Mouse (Mus musculus) E14TG2a.4 (cell line): ENCODE results near the gene Arnt2.

Source experiments
- H3K27me3 ChIP-seq: 2 replicates; pipeline ENCODE4 v1.6.1; 2014; ENCODE audit warnings: low read length, control low read depth; ENCODE audit not compliant: insufficient read depth
- H3K36me3 ChIP-seq: 2 replicates; pipeline ENCODE4 v1.6.1; 2014; ENCODE audit warnings: low read length, control low read depth; ENCODE audit not compliant: insufficient read depth
- H3K4me1 ChIP-seq: replicated peaks from 2 replicates; pipeline ENCODE4 v1.6.1; 2014; ENCODE audit warnings: low read depth, low read length, control low read depth
- H3K4me3 ChIP-seq: replicated peaks from 2 replicates; pipeline ENCODE4 v1.5.1; 2014; ENCODE audit warnings: mild to moderate bottlenecking, low read length
- H3K9me3 ChIP-seq: 2 replicates; pipeline ENCODE4 v1.6.1; 2014; ENCODE audit warnings: low read length, control low read depth
- CTCF ChIP-seq: conservative IDR thresholded peaks from 2 replicates; pipeline ENCODE4 v1.5.1; 2014; ENCODE audit warnings: low read length
- NANOG ChIP-seq: IDR thresholded peaks from 2 replicates; pipeline ENCODE4 v1.6.1; 2014; ENCODE audit warnings: borderline replicate concordance, low read length, mixed read lengths
- POU5F1 ChIP-seq: IDR thresholded peaks from 2 replicates; pipeline ENCODE4 v1.6.1; 2014; ENCODE audit warnings: low read length, borderline replicate concordance

Gene Arnt2

DNA sequence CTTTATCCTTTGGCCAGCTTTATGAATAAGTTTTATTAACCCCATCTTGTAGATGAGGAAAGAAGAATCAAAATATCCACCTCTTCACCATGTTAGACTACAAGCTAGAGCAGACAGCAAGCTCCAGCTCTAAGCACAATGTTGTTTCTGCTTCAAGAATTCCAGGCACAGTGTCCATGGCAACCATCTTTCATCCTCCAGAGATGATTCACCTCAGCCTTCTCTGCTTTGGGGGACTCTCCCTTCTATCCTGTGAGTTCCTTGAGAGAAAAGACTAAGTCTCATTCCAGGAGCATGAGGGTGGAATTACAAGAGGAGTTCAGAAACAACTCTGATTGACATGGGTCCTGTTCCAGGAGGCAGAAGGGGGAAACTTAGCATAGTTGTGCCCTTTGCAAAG lies 22.2 kb upstream of the Arnt2 start:
- Histone ChIP-seq H3K36me3 (no peaks in the 10 kb centered on the region), H3K4me3 (no peak overlapping the region), H3K9me3 (no peaks in the 10 kb centered on the region), H3K4me1 (no peaks in the 10 kb centered on the region), H3K27me3 (0 out of 2 replicates have a peak, but pooled peaks cover 3% of the 10 kb centered on the region)
- TF ChIP-seq CTCF = no peak
- no peak for TF ChIP-seq NANOG
- TF ChIP-seq POU5F1 = no peak

DNA sequence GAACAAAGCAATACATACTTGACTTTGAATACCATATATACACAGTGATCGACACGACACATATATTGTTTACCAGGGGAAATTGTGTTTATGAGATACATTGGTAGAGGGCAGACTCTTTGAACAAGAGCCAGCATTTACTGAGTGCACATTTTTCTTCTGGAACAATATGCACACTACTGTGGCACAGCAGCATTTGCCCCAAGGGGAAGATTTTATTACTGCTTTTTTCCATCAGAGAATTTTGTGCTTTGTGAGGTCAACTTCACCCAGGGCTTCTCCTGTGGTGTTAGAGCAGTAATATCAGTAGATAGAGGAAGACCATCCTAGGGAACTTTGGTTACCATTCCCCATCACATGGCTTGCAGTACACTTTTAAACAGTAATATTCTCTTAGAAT lies 17.2 kb upstream of the Arnt2 start:
- no peak for TF ChIP-seq POU5F1
- no peak for TF ChIP-seq NANOG
- Histone ChIP-seq H3K4me1 (no peaks in the 10 kb centered on the region), H3K9me3 (no peaks in the 10 kb centered on the region), H3K36me3 (no peaks in the 10 kb centered on the region), H3K27me3 (0 out of 2 replicates have a peak, but pooled peaks cover 3% of the 10 kb centered on the region), H3K4me3 (no peak overlapping the region)

DNA sequence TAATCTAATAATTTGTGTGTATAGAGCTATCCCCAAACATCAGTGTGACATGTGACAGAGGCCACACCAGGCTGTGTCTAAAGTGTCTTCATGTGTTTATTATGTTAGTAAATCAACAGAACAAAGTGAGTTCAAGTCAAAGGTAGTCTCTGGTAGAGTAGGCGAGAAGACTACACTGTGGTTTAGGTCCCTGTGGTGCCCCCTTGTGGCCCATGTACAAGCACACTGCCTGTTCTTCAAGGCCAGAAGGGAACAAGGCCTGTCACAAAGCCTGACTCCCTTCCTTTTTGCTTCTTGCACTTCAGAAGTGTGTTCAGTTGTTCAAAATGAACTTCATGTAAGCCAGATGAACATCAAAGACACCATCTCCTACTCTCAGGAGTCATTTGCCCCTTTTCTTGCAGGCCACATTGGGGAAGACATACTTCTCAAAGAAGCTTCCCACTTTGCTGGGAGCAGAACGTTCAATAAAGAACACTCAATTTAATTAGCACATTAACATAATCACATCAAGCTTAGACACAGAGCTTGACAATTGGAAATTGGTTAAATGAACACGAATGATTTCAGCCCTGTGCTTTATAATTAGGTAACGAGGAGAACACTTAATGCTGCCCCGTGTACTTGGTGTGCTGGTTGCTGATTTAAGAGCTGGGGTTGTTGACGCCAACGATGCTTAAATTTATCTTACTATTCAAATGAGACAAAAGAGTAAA lies 14.9 kb upstream of the Arnt2 start:
- H3K4me1 ChIP-seq = no peaks in the 10 kb centered on the region
- H3K27me3 ChIP-seq = no peaks in the 10 kb centered on the region
- H3K9me3 ChIP-seq = no peaks in the 10 kb centered on the region
- TF ChIP-seq NANOG (no peak), CTCF (peak; percentile 48)
- H3K4me3 ChIP-seq = no peak overlapping the region
- no peaks in the 10 kb centered on the region for H3K36me3 ChIP-seq

DNA sequence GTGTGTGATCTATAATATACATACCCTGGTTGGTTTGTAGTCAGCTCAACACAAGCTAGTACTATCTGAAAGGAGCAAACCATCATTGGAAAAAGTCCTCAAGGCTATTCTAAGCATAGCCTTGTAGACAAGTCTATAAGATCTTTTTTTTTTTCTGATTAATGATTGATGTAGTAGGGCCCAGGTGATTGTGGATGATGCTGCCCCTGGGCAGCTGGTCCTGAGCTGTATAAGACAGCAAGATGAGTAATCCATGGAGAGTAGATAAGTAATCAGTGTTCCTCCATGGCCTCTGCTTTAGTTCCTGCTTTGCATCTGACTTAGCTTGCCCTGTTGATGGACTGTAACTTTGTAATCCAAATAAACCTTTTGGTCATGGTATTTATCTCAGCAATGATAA lies 11.8 kb upstream of the Arnt2 start:
- Histone ChIP-seq H3K27me3 (no peaks in the 10 kb centered on the region; the same call in 1 of the 2 replicates), H3K4me1 (no peaks in the 10 kb centered on the region), H3K9me3 (no peaks in the 10 kb centered on the region), H3K36me3 (no peaks in the 10 kb centered on the region), H3K4me3 (no peak overlapping the region)
- no peak for TF ChIP-seq POU5F1

DNA sequence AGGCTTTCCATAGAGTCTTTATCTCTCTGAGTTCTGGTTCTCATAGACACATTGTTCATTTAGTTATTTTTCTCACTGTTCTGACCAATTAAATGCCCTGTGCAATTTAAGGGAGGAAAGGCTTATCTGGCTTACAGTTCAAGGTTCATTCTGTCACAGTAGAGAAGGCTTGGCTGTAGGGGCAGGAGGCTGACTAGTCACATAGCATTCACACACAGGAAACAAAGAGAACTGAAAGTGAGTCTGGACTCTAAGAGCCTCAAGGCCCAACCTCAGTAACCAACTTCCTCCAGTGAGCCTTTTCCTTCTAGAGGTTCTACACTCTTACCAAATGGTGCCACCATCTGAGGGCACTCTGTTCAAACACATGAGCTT lies 11.3 kb upstream of the Arnt2 start:
- Histone ChIP-seq H3K4me1 (no peaks in the 10 kb centered on the region), H3K4me3 (no peak overlapping the region), H3K36me3 (no peaks in the 10 kb centered on the region), H3K27me3 (no peaks in the 10 kb centered on the region; the same call in 1 of the 2 replicates), H3K9me3 (no peaks in the 10 kb centered on the region)
- no peak for TF ChIP-seq NANOG
- TF ChIP-seq POU5F1 = no peak
- TF ChIP-seq CTCF = no peak

DNA sequence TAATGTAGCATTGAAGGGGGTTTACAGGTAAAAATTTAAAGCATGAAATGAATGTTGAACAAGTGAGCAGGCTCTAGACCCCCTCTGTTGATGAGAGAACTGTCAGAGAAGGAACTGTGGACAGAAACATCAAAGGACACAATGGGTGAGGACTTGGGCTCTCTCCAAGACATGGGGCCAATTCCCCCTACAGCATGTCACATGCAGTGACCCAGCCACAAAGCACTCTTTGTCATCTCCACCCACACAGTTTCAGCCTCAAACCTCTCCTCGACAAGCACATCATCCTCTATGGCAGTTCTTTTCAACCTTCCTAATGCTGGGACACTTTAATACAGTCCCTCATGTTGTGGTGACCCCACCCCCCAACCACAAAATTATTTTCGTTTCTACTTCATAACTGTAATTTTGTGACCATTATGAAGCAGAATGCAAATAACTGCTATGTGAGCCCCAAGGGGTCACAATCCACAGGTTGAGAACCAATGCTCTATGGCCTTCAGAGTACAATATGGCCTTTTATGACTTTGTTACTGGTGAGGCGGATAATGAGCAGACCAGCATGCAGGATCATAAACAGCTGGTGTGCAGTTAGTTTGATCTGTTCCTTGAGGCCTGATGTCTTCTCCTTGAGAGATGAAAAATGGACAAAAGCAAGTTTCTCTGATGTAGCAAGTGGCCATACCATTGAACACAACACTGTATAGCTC lies 10.8 kb upstream of the Arnt2 start:
- H3K4me1 ChIP-seq = no peaks in the 10 kb centered on the region
- H3K9me3 ChIP-seq = peaks cover 2% of the 10 kb centered on the region; the same call in 1 of the 2 replicates
- no peak overlapping the region for H3K4me3 ChIP-seq
- TF ChIP-seq CTCF (no peak), POU5F1 (no peak), NANOG (no peak)
- H3K27me3 ChIP-seq = no peaks in the 10 kb centered on the region; the same call in none of the 2 replicates
- no peaks in the 10 kb centered on the region for H3K36me3 ChIP-seq

DNA sequence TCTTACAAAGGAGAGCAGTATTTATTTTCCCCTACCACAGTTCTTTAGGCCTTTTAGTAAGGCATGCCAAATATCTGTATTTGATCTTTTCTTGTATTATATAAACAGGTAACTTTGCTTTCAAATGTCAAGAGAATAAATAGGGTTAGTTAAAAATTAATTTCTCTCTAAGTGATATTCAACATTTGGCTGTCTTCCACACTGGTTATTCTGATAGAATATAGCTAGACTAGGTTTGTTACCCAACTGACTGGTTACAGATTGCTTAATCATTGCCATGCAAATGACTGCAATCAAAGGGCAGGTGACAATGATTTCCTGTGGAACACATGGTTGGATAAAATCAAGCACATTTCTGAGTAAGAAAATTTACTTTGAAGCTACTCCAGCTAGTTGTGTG lies 7.5 kb upstream of the Arnt2 start:
- Histone ChIP-seq H3K27me3 (peaks cover 9% of the 10 kb centered on the region), H3K9me3 (peaks cover 4% of the 10 kb centered on the region; the same call in 1 of the 2 replicates), H3K36me3 (no peaks in the 10 kb centered on the region), H3K4me3 (no peak overlapping the region), H3K4me1 (no peaks in the 10 kb centered on the region)
- TF ChIP-seq POU5F1 = no peak
- TF ChIP-seq CTCF = no peak
- no peak for TF ChIP-seq NANOG

DNA sequence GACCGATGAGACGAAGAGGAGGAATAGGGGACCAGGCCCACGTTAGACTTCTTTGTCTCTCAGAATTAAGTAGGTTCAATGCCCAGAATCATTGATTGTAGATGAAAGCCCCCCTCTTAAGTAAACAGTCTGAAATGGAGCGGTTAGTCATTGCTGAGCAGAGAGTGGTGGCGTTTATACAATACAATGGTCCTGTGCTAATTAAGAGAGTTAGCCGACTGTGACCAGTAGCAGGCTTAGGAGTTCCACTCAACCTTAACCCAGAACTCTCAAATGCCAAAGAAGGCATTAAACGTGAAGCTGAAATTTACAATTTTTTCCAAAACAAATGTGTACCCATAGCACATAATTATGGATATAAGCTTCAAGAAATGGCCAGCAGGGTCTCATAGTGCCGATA lies 2.6 kb upstream of the Arnt2 start:
- Histone ChIP-seq H3K4me1 (peaks cover 11% of the 10 kb centered on the region; the same call in 1 of the 2 replicates), H3K27me3 (peaks cover 51% of the 10 kb centered on the region), H3K4me3 (no peak overlapping the region), H3K9me3 (peaks cover 7% of the 10 kb centered on the region; the same call in 1 of the 2 replicates), H3K36me3 (no peaks in the 10 kb centered on the region)
- TF ChIP-seq CTCF = no peak
- TF ChIP-seq NANOG = no peak
- no peak for TF ChIP-seq POU5F1
